In genomic region chr10:110587529-110587928, GRCm38 (mm10) we compare ENCODE assay signal across 16 mouse cellular contexts.
DNase-seq lines count a peak whose midpoint lies in the region; ATAC-seq lines count a peak whose summit lies in the region.
"Had no signal": no experiment of that assay in that cellular context is flagged by ENCODE, and none has a peak within 500 bp of the region (broad histone marks: within the 10 kb centered on the region; RNA-seq: fewer than 3 reads in every experiment).

No protein-coding gene starts in this region.

- peak; percentile 13 for DNase-seq in embryo, embryonic 11 days
- DNase-seq in embryo, embryonic 10.5 days (ENCODE audit: low spot score): no peak
- peak; percentile 4 for DNase-seq in kidney, postnatal 14 days
- no peak for DNase-seq in kidney, adult 8-10 months
- DNase-seq in urinary bladder, postnatal 14 days (ENCODE audit: low spot score): peak; percentile 12
- no peak for DNase-seq in urinary bladder, adult 2 months (ENCODE audit: low spot score)
- DNase-seq in spleen, postnatal 4 days (ENCODE audit: low spot score in 2 of 2): no peak
- DNase-seq: adrenal gland, postnatal 25 days; gastrocnemius, postnatal 14 days; thymus, adult 2 months had no signal

- ATAC-seq in heart, embryonic 11.5 days (replicated peaks; ENCODE audit: insufficient number of reproducible peaks, low FRiP score, low TSS enrichment): no peak
- ATAC-seq: intestine, postnatal 0 days; midbrain, embryonic 15.5 days; Patski had no signal

- no peak overlapping the region for H3K4me2 ChIP-seq in heart, embryonic 11.5 days
- H3K4me2 ChIP-seq: heart, embryonic 15.5 days; midbrain, embryonic 15.5 days had no signal

- H3K36me3 ChIP-seq in heart, embryonic 11.5 days (ENCODE audit: control insufficient read depth, insufficient read depth, low read length): no peaks in the 10 kb centered on the region
- H3K36me3 ChIP-seq: forebrain, embryonic 10.5 days; heart, embryonic 15.5 days; midbrain, embryonic 15.5 days had no signal

- H3K4me3 ChIP-seq in heart, embryonic 11.5 days (ENCODE audit: low read depth, low read length): no peak overlapping the region
- H3K4me3 ChIP-seq: forebrain, embryonic 10.5 days; heart, embryonic 15.5 days; midbrain, embryonic 15.5 days had no signal

- H3K4me1 ChIP-seq in heart, embryonic 11.5 days (ENCODE audit: control insufficient read depth, insufficient read depth, low read length): no peaks in the 10 kb centered on the region
- H3K4me1 ChIP-seq: forebrain, embryonic 10.5 days; midbrain, embryonic 15.5 days had no signal

- H3K9ac ChIP-seq in heart, embryonic 11.5 days (ENCODE audit: low read depth, low read length): no peak overlapping the region
- H3K9ac ChIP-seq: heart, embryonic 15.5 days; midbrain, embryonic 15.5 days had no signal

- WGBS in heart, embryonic 11.5 days (ENCODE audit: insufficient replicate concordance): 75% methylated on average over 13 of the region's 13 CpGs

- no peaks in the 10 kb centered on the region for H3K27me3 ChIP-seq in heart, embryonic 11.5 days (ENCODE audit: control insufficient read depth, insufficient read depth, low read length)
- H3K27me3 ChIP-seq: heart, embryonic 15.5 days; midbrain, embryonic 15.5 days; Patski had no signal

- no peaks in the 10 kb centered on the region for H3K9me3 ChIP-seq in heart, embryonic 11.5 days (replicated peaks; ENCODE audit: control insufficient read depth, low read length)
- H3K9me3 ChIP-seq: forebrain, embryonic 10.5 days; heart, embryonic 15.5 days; midbrain, embryonic 15.5 days had no signal

- H3K27ac ChIP-seq in heart, embryonic 11.5 days (ENCODE audit: low read depth, low read length): no peak overlapping the region
- H3K27ac ChIP-seq: forebrain, embryonic 10.5 days; midbrain, embryonic 15.5 days had no signal

Comparison
In these comparisons a context has a peak if more than half of its experiments do, and no peak if none do; other contexts are left out.
1. DNase-seq: peak in embryo, embryonic 11 days (single experiment), kidney, postnatal 14 days (single experiment) and urinary bladder, postnatal 14 days (single experiment); none in embryo, embryonic 10.5 days (single experiment), kidney, adult 8-10 months (0 of 2), urinary bladder, adult 2 months (single experiment) and spleen, postnatal 4 days (0 of 2).